Mouse (Mus musculus): Measurements from ENCODE around the gene Nhsl1.

The Nhsl1 gene

DNA sequence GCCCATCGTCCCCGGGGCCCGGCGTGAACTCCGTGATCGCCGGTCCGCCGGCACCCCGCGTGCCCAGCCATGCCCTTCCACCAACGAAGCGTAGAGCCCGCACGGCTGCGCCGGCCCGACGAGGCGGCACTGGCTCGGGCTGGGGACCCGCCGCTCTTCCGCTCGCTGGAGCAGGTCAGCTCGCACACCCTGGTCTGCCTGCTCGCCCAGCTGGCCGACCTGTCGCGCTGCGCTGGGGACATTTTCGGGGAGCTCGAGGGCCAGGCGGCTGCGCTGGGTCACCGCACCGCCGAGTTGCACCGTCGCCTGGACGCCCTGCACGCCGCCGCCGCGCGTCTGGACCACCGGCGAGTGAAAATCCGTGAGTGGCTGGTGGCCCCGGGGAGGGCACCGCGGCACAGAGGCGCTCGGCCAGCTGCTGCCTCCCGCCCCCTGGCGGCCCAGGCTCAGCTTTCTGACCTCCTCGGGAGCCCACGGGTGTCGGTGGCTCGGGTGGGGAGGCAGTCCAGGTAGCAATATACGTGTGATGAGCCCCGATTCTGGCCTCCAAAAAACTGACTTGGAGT lies at the start of gene Nhsl1:
Gene Nhsl1 (plus strand): TSS at position 70 of the 566 bp plus-strand sequence.
- in situ Hi-C loops (cut with MboI, MseI) = loop anchor here (25.0 kb wide), 1 partner anchor 957 kb away; no protein-coding TSS in a partner anchor

DNA sequence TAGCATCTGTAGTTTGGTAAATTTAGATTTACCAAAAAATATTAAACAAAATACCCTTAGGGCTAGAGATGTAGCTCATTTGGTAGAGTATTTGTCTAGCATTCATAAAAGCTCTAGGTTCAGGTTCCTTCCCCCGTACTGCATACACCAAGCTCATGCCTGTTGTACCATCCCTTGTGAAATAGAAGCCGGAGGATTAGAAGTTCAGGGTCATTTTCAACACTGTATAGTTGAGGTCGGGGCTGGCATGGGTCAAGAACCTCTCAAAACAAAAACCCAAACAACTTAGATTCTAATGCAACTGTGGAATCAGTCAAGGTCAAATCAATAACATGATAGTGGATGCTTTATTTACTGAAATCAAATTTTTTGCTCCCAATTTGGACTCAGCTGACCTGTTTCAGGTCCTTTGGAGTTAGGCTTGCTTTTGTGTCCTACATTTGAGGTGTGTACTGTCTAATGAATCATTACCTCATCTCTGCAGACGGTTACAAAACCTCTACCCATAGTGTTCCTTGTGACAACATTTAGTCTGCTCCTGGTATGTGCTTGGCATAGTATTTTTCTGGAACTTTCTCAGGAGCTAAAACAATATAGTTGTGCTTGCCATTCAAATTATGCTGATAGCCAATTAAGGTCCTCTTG lies 42.6 kb upstream of the Nhsl1 start:
- in situ Hi-C loops (cut with MboI, MseI) = no loop called here

DNA sequence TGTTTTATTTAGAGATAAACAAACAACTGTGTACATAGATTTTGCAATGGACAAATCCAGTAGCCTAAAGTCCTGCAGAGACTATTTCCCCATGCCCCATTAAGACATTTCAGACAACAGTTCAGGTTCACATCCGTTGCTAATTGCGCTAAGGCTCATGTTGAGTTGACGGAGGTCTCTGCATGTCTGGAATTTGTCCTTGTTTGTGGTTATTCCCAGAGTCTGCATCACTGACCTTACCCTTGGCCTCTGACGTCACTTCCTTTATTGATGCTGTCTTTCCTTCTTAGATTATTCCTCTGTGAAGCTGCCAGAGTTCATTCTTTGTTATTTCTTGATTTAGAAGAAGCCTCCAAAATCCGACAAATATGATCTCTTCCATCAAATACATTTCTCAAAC lies 34.8 kb upstream of the Nhsl1 start:
- in situ Hi-C loops (cut with MboI, MseI) = no loop called here

DNA sequence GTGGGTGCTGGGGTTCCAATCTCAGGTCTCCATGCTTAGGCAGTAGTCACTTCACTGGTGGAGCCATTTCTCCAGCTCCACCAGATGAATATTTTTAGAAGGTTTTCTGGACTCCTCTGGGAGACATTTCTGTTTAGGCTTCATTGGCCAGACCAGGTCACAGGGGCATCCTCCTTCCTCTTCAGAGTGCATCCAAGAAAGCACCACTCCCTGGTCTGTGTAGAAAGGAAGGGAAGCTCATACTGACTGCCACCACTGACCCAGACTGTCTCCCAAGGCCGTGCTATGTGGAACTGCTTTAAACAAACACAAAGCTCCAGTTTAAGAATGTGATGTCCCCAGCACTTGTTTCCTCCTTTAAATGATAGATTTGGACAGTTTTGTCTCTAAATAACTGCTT lies 29.3 kb upstream of the Nhsl1 start:
- in situ Hi-C loops (cut with MboI, MseI) = no loop called here

DNA sequence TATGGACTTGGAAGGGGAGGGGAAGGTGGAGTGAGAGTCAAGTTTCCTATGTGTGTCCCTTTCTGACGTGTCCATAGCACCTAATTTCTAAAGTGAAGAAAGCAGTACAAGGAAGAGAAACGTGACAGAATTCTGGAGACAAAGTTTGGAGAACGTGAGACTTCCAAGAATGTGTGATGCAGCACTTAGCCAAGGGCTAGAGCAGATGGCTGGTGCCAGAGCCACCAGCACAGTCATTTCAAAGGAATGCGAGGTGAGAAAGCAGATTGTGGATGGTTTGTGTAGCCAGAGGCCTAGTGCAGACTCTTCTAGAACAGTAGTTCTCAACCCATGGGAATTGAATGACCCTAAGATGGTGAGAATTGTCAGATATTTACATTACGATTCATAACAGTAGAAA lies 13.7 kb upstream of the Nhsl1 start:
- in situ Hi-C loops (cut with MboI, MseI) = loop anchor here (25.0 kb wide), 1 partner anchor 943 kb away; no protein-coding TSS in a partner anchor

DNA sequence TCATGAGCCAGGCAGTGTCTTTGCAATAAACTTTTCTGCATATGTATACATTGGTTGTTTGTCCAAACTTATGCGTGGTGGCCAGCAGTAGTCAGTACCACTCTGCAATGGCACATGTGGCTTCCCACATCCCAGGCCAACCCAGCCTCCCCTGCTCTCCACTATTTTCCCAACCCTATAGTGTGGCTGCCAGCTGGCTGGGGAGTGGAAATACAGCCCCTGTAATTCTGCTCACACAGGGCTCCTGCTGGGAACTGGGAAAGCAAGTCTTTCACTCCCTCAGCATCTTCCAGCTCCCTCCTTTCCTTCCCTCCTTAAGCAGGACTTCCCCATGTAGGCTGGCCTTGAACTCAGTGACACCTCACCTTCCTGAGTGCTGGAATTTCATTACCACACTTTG lies 3.7 kb upstream of the Nhsl1 start:
- in situ Hi-C loops (cut with MboI, MseI) = loop anchor here (25.0 kb wide), 1 partner anchor 953 kb away; no protein-coding TSS in a partner anchor

DNA sequence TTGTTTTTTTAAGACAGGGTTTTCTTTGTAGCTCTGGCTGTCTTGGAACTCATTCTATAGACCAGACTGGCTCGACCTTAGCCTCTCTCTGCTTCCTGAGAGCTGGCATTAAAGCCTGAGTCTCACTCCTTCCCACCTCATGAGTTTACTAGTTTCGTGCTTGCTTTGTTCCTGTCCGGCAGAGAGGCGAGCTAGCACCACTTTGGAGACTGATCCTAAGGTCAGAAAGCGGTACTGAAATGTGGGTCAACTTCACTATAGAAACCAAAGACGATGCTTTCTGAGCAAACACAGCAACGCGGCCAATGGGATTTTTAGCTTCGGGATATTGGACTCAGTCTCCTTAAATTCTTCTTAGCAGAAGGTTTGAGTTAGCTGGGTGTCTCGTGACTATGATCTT lies 1.3 kb upstream of the Nhsl1 start:
- in situ Hi-C loops (cut with MboI, MseI) = loop anchor here (25.0 kb wide), 1 partner anchor 955 kb away; no protein-coding TSS in a partner anchor

DNA sequence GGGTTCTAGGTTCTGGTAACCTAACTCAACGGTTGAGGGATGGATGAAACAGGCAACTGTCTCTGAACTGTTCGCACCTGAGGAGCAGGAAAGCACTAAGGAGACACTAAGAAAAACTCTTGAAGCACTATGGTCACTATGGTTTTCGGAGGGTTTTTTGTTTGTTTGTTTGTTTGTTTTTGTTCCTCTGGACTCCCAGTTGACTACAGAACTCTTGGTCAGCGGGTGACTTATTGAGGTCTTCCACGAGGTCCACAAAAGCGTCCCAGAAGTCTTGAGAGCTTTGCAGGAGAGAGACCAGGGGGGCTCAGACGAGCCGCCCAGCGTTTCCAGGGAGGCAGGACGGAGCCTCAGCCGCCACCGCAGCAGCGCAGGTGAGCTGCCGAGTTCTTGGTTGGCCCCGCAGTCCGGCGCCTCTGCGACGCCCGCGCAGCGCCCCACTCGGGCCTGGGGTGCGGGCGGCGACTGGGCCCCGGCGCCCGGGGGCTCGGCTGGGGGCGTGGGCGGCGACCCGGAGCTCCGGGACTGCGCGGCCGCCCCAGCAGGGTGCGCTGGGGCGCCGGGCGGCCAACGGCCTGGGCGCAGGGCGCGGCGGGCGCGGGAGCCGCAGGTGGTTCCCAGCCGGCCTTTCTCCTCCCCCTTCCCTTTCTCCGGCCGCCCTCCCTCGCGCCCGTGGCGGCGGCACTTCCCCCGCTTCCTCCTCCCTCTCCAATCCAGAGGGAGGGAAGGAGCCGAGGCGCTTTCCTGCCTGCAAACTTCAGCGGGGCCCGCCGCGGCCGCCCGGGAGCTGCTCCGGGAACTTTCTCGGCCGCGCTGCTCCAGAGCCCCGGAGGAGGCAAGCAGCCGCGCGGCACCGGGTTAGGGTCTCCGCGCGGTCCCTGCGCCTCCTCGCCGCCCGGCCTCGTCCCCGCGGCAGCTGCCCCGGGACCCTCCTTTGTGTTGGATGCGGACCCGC lies 547 bp upstream of the Nhsl1 start:
- in situ Hi-C loops (cut with MboI, MseI) = loop anchor here (25.0 kb wide), 1 partner anchor 956 kb away; no protein-coding TSS in a partner anchor

DNA sequence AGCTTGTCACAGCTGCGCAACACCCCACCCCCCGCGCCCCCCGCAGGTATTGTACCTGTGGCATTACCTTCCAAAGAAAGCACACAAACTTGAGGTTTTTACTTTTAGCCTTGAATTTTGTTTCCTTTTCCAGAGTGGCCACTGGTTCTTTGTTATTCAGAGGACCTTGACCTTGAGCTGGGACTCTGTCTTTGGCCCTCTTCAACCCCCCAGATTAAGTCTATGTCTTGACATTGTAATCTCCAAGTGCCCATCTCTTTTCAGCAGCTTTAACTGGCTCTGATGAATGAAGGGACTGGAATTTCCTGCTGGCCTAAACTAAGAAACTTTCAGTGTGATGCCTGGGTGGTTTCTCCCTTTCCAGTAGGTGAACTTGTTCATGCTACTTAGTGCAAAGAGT lies 906 bp downstream of the Nhsl1 start:
- in situ Hi-C loops (cut with MboI, MseI) = loop anchor here (10.0 to 25.0 kb wide), 2 partner anchors 957 to 1645 kb away; no protein-coding TSS in a partner anchor

DNA sequence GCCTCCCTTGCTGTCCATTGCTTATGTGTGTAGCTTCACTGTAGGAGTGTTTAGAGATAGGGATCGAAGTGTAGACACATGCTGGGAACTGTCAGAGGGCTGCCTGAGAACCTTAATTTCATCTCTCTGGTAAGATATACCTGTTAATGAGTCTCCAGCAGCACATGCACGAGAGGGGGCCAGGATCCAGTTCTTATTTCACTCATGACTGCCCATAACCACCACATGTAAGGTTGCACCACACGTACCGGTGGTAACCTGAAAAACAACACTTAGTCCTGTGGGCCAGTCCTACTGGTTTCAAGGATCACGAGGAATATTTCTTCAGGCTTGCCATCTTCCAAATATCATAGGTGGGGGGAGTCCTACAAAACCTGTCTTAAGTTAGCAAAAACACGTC lies 3.1 kb downstream of the Nhsl1 start:
- in situ Hi-C loops (cut with MboI, MseI) = loop anchor here (10.0 to 25.0 kb wide), 2 partner anchors 960 to 1643 kb away; no protein-coding TSS in a partner anchor

DNA sequence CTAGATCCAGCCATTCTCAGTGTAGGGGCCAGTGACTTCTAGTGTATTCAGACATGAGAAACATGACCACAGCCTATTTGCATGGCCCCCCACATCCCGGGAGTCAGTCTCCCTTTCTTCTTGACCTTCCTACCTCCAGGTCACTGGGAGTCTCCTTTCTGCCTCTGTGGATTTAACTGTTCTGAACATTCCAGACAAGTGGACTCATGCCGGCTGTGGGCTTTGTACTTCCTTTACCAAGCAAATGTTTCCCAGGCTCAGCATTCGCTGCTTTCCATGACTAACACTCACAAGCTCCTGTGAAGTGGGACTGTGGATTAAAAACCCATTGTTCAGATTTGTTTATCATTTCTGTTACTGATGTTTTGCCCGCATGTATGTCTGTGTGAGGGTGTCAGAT lies 4.9 kb downstream of the Nhsl1 start:
- in situ Hi-C loops (cut with MboI, MseI) = loop anchor here (10.0 to 25.0 kb wide), 2 partner anchors 961 to 1641 kb away; no protein-coding TSS in a partner anchor

DNA sequence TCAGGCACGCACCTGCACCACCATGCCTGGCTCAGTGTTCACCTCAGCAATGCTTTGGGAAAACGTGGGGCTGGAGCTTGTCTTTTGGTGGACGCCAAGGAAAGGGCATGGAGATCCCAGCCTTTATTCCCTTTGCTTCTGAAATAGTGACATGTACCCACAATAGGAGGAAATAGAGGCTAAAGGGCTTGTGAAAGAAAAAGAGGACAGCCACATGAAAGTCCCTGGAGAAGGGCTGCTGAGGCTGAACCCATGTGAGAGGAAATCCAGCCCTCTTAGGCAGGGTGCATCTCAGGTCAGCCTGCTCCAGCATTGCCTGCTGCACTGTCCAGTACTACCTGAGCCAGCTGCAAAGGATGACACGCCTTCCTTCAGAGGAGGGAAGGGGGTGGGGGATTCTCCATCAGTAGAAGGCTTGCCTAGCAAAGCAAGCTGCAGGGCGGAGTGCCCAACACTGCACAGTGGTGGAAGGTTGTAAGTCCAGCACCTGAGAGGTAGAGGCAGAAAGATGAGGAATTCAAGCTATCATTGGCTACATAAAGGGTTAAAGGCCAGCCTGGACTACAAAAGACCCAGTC lies 9.6 kb downstream of the Nhsl1 start:
- in situ Hi-C loops (cut with MboI, MseI) = loop anchor here (10.0 kb wide), 1 partner anchor 1636 kb away; no protein-coding TSS in a partner anchor

DNA sequence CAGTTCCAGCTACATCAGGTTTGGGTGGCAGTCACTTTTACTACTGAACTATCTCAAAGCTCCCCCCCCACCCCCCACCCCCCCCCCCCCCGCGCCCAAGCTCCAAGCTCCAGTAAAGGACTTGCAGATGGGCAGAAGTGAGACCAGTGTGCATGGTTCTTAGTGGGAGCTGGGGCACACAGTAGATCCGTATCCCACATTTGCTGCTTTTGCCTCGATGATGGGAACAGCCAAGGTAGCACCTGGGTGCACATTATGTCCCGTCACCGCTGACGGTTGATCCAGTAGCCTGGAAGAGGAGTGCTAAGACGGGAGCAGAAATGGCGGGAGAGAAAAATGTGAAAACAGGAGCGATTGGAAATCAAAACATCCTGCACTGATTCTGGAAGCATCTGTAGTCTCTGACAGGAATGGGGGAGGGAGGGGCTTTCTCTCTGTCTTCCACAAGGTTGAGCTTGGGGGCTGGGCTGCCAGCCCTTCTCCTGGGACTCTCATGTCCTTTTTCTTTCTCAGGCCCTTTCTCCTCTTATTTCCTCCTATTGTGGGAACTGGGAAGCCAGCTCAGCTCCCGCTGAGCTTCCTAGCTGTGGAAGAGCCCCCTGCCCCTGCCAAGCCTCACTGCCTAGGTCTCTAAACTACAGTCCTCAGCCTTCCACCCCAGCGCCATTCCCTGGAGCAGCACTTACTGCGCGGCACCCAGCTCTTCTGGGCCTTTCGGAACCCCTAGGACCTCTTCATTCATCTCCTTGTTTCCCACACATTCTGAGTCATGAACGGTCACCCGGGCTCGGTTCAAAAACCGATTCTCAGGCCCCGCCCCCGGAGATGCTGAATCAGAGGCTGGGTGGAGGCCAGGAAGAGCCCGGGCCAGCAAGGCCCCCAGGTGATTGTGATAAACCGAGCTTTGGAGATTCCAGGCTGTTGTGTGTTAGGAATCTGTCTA lies 10.6 kb downstream of the Nhsl1 start:
- in situ Hi-C loops (cut with MboI, MseI) = loop anchor here (10.0 kb wide), 1 partner anchor 1635 kb away; no protein-coding TSS in a partner anchor

DNA sequence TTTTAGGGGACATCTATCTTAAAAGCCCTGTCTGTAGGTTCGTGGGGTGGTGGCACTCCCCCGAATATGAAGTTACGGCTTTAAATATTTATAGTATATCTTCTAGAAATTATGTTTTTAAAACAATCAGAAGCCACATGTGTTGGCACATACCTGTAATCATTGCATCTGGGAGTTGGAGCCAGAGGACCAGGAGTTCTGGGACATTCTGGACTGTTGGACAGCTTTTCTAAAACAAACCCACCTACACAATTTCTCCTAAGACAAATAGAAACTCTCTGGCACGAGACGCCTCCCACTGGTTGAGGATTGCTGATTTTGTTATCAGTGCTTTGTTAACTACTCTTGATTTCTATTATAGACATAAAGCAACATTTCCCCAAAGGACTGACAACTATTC lies 11.7 kb downstream of the Nhsl1 start:
- in situ Hi-C loops (cut with MboI, MseI) = no loop called here

DNA sequence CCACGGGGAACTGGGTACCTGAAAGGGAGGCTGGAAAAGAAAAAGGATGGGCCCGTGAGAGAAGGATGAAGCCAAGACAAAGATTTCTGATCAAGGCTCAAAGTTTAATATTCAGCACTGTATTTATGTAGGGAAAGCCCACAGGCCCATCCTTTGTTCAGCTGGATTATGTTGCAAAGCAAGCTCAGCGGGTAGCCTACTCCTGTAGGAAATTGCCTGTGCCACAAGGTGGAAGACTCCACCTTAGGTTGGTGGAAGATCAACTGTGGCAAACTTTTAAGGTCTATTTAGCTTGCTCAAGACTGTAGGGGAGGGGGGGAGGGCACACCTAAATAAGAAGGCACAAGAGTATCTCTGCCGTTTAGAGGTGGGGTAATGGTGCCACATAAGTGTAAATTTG lies 14.8 kb downstream of the Nhsl1 start:
- in situ Hi-C loops (cut with MboI, MseI) = no loop called here

DNA sequence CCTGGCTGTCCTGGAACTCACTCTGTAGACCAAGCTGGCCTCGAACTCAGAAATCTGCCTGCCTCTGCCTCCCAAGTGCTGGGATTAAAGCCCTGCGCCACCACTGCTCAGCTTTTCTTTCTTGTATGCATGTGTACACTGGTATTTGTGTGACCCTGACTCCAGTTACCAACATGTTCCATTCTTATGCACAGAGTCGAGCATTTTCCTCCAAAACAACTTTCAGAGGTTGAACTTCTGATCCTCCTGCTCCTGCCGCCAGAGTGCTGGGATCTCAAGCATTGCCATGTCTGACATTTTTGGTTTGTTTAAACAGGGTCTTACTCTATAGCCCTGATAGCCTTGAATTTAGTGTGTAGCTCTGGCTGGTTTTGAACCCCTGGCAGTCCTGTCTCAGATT lies 15.4 kb downstream of the Nhsl1 start:
- in situ Hi-C loops (cut with MboI, MseI) = no loop called here

DNA sequence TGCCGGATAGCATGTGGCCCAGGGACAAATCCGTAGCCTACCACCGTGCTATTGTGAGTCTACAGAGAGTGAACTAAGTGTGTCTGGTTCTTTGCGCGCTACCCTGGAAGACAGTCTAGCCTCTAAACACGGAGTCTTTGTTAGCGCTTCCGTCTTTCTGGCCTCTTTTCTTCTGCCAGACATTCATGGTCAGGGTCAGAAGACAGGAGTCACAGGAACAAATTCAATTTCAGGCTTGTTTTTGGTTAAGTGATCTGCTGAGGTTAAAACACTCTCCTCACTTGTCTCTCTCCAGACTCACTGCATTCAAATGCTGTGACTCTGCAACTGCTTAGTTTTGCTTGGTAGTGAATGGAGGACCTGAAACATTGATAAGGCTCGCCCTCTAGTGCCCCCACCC lies 15.9 kb downstream of the Nhsl1 start:
- in situ Hi-C loops (cut with MboI, MseI) = no loop called here

DNA sequence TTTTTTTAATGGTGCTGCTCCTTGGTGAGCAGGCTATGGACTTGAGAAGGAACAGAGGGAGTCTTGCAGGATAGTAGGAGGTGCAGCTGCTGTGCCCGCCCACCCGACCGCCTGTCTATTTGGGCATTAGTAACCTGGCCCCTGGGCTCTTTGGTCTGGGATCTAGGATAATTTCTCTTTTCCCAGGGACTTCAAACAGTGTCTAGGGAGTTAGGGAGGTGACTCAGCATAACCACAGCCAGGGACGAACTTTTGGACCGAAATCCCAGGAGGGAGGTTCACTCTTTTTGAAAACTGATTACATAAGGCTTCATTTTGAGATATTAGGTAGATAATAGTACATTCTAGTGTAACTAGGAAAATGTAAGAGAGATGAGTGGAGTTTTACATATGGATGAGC lies 18.9 kb downstream of the Nhsl1 start:
- in situ Hi-C loops (cut with MboI, MseI) = no loop called here

DNA sequence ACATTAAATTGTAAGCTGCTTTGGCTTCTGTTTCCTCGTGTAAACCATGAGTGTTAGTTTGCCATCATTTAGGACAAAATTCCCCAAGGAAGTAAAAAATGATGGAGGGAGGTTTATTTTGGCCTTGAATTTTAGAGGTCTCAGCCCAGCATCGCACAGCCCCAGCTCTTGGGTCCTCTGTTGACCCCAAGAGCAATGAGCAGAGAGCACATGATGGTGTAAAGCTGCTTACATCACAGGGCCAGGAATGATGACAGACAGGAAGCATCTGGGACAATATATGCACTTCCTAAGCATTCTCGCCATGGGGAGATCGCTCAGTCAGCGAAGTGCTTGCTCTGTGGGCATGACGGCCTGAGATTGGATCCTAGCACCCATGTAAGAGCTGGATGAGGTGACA lies 20.6 kb downstream of the Nhsl1 start:
- in situ Hi-C loops (cut with MboI, MseI) = no loop called here

DNA sequence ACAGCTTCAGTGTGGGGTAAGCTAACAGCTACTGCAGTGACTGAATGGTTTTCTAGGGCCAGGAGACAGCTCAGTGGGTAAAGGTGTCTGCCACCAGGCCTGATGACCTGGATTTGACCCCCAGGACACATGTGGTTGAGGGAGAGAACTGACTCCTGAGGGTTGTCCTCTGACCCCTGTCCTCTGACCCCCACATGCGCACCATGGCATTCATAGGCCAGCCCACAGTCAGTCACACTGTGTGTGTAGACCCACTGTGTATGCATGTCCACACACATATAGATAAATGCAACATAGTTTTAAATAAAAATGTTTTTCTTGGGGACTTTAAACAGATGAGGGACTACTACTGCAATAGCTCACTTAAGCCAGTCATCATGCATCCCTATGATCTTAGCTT lies 22.1 kb downstream of the Nhsl1 start:
- in situ Hi-C loops (cut with MboI, MseI) = no loop called here
